Mouse (Mus musculus): ENCODE measurements at regions not wholly inside any gene's neighbourhood (a gene's known extent, or its start where the extent isn't known, plus 50 kb on each side); places are given as distances from the start of the nearest gene placed in this dataset.

GRCm38 (mm10) chr17:79798361-79798760 is 83.5 kb upstream of the Cyp1b1 start:
- Histone ChIP-seq H3K27me3 (ENCODE audit: control insufficient read depth, insufficient read depth, low read length) (no peaks in the 10 kb centered on the region), H3K36me3 (ENCODE audit: control insufficient read depth, insufficient read depth, low read length) (no peaks in the 10 kb centered on the region), H3K27ac (no peak overlapping the region), H3K79me2 (replicated peaks; ENCODE audit: control insufficient read depth, insufficient read depth, low read length) (no peaks in the 10 kb centered on the region), H3K4me1 (ENCODE audit: control insufficient read depth, insufficient read depth, low read length) (no peaks in the 10 kb centered on the region), H3K9ac (ENCODE audit: low read depth, low read length) (no peak overlapping the region), H3K4me3 (no peak overlapping the region)
- DNase-seq: no peak
- TF ChIP-seq CTCF (IDR thresholded peaks at IDR 0.05) (no peak), POLR2A (IDR thresholded peaks at IDR 0.05; ENCODE audit: insufficient read depth, low read depth, low read length) (no peak), EP300 (IDR thresholded peaks at IDR 0.05; ENCODE audit: insufficient read depth, low read depth, low read length) (no peak)
- WGBS: 57% methylated on average over 6 of the region's 6 CpGs
- intact Hi-C loops (cut with DNase I): no loop called here

DNA sequence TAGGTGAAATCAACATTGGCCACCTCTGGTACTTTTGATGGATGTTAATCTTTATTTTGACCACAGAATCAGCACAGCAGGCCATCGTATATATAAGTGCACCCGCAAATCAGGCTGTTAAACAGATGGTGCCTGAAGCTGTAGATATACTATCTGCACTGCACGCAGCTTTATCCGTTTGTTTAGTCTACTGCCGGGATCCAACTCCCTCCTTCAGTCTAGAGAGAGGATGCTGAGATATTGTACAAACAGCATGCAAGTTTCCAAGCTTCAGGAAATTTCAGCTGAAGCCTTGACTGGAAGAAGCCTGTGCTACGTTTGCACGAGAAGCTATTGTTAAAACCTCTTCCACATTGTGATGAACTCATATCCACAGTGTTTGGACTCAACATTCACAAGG is 75.3 kb upstream of the Cyp1b1 start:
- no peak overlapping the region for H3K4me3 ChIP-seq
- H3K27ac ChIP-seq: no peak overlapping the region
- H3K36me3 ChIP-seq (ENCODE audit: control insufficient read depth, insufficient read depth, low read length): no peaks in the 10 kb centered on the region
- 28% methylated on average over 7 of the region's 7 CpGs for WGBS
- H3K79me2 ChIP-seq (replicated peaks; ENCODE audit: control insufficient read depth, insufficient read depth, low read length): no peaks in the 10 kb centered on the region
- TF ChIP-seq POLR2A (IDR thresholded peaks at IDR 0.05; ENCODE audit: insufficient read depth, low read depth, low read length): no peak
- no peak for TF ChIP-seq CTCF (IDR thresholded peaks at IDR 0.05)
- no peaks in the 10 kb centered on the region for H3K27me3 ChIP-seq (ENCODE audit: control insufficient read depth, insufficient read depth, low read length)
- H3K9ac ChIP-seq (ENCODE audit: low read depth, low read length): no peak overlapping the region
- DNase-seq: no peak
- peaks cover 1% of the 10 kb centered on the region; the same call in 1 of the 2 replicates for H3K4me1 ChIP-seq (ENCODE audit: control insufficient read depth, insufficient read depth, low read length)
- intact Hi-C loops (cut with DNase I): no loop called here

GRCm38 (mm10) chr17:79787201-79787600 is 72.3 kb upstream of the Cyp1b1 start:
- intact Hi-C loops (cut with DNase I): loop anchor here (5.0 kb wide), 1 partner anchor 80 kb away; no protein-coding TSS in a partner anchor
- no peak for DNase-seq
- no peak overlapping the region for H3K9ac ChIP-seq (ENCODE audit: low read depth, low read length)
- peaks cover 1% of the 10 kb centered on the region; the same call in 1 of the 2 replicates for H3K4me1 ChIP-seq (ENCODE audit: control insufficient read depth, insufficient read depth, low read length)
- TF ChIP-seq EP300 (IDR thresholded peaks at IDR 0.05; ENCODE audit: insufficient read depth, low read depth, low read length) (no peak), POLR2A (IDR thresholded peaks at IDR 0.05; ENCODE audit: insufficient read depth, low read depth, low read length) (no peak)
- no peak overlapping the region for H3K4me3 ChIP-seq
- no peak overlapping the region for H3K27ac ChIP-seq
- H3K79me2 ChIP-seq (replicated peaks; ENCODE audit: control insufficient read depth, insufficient read depth, low read length): no peaks in the 10 kb centered on the region
- no peaks in the 10 kb centered on the region for H3K36me3 ChIP-seq (ENCODE audit: control insufficient read depth, insufficient read depth, low read length)
- whole genome bisulfite sequencing: 66% methylated on average over 2 of the region's 2 CpGs
- no peaks in the 10 kb centered on the region for H3K27me3 ChIP-seq (ENCODE audit: control insufficient read depth, insufficient read depth, low read length)

- Histone ChIP-seq H3K27me3 (ENCODE audit: control insufficient read depth, insufficient read depth, low read length) (no peaks in the 10 kb centered on the region), H3K4me3 (no peak overlapping the region), H3K9ac (ENCODE audit: low read depth, low read length) (no peak overlapping the region), H3K4me1 (ENCODE audit: control insufficient read depth, insufficient read depth, low read length) (peaks cover 3% of the 10 kb centered on the region; the same call in 1 of the 2 replicates), H3K36me3 (ENCODE audit: control insufficient read depth, insufficient read depth, low read length) (no peaks in the 10 kb centered on the region), H3K27ac (no peak overlapping the region), H3K79me2 (replicated peaks; ENCODE audit: control insufficient read depth, insufficient read depth, low read length) (no peaks in the 10 kb centered on the region)
- peak; percentile 32 to 51 for DNase-seq
- 31% methylated on average over 5 of the region's 5 CpGs for WGBS
- TF ChIP-seq POLR2A (IDR thresholded peaks at IDR 0.05; ENCODE audit: insufficient read depth, low read depth, low read length) (no peak), EP300 (IDR thresholded peaks at IDR 0.05; ENCODE audit: insufficient read depth, low read depth, low read length) (no peak), CTCF (IDR thresholded peaks at IDR 0.05) (no peak)
- intact Hi-C loops (cut with DNase I): loop anchor here (5.0 kb wide), 1 partner anchor 79 kb away; no protein-coding TSS in a partner anchor
Observed at GRCm38 (mm10) chr17:79786691-79787090, 71.8 kb upstream of the Cyp1b1 start.

GRCm38 (mm10) chr17:79786270-79786669 is 71.4 kb upstream of the Cyp1b1 start:
- no peak overlapping the region for H3K27ac ChIP-seq
- no peak overlapping the region for H3K9ac ChIP-seq (ENCODE audit: low read depth, low read length)
- TF ChIP-seq EP300 (IDR thresholded peaks at IDR 0.05; ENCODE audit: insufficient read depth, low read depth, low read length): no peak
- no peak for TF ChIP-seq POLR2A (IDR thresholded peaks at IDR 0.05; ENCODE audit: insufficient read depth, low read depth, low read length)
- TF ChIP-seq CTCF (IDR thresholded peaks at IDR 0.05): no peak
- H3K27me3 ChIP-seq (ENCODE audit: control insufficient read depth, insufficient read depth, low read length): no peaks in the 10 kb centered on the region
- peaks cover 3% of the 10 kb centered on the region; the same call in 1 of the 2 replicates for H3K4me1 ChIP-seq (ENCODE audit: control insufficient read depth, insufficient read depth, low read length)
- H3K36me3 ChIP-seq (ENCODE audit: control insufficient read depth, insufficient read depth, low read length): no peaks in the 10 kb centered on the region
- DNase-seq: no peak
- intact Hi-C loops (cut with DNase I): loop anchor here (5.0 kb wide), 1 partner anchor 79 kb away; no protein-coding TSS in a partner anchor
- no peaks in the 10 kb centered on the region for H3K79me2 ChIP-seq (replicated peaks; ENCODE audit: control insufficient read depth, insufficient read depth, low read length)
- 71% methylated on average over 5 of the region's 5 CpGs for WGBS
- no peak overlapping the region for H3K4me3 ChIP-seq

DNA sequence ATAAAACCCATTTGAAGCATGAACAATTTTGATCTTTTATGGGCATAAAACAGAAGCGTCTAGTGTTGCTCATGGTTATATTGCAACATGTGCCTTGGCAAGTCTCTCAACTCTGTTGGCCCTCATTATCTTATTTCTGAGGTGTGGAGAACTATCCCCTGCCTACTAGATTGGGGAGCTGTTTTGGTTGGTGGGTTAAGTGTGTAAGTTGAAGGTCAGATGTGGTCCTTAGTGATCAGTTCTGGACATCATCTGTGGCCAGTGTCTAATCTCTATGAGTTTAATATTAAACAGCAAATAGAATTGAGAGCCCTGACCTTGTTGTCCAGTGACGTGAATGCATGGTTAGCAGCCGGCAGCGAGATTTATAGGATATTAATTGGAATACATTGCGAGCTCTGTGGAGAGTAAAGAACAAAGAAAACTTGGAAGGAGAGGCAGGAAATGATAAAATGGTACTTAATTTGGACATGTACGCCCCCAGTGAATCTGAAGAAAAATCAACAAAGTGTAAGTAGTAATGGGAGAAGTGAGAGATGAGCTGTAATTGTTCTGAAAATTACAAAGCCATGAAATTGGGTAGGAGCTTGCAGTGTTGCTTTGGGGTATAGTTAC is 69.5 kb upstream of the Cyp1b1 start:
- Histone ChIP-seq H3K79me2 (replicated peaks; ENCODE audit: control insufficient read depth, insufficient read depth, low read length) (no peaks in the 10 kb centered on the region), H3K27ac (no peak overlapping the region), H3K27me3 (ENCODE audit: control insufficient read depth, insufficient read depth, low read length) (no peaks in the 10 kb centered on the region), H3K36me3 (ENCODE audit: control insufficient read depth, insufficient read depth, low read length) (no peaks in the 10 kb centered on the region), H3K4me3 (no peak overlapping the region), H3K9ac (ENCODE audit: low read depth, low read length) (no peak overlapping the region), H3K4me1 (ENCODE audit: control insufficient read depth, insufficient read depth, low read length) (peaks cover 7% of the 10 kb centered on the region)
- WGBS: 76% methylated on average over 6 of the region's 6 CpGs
- TF ChIP-seq POLR2A (IDR thresholded peaks at IDR 0.05; ENCODE audit: insufficient read depth, low read depth, low read length): no peak
- TF ChIP-seq EP300 (IDR thresholded peaks at IDR 0.05; ENCODE audit: insufficient read depth, low read depth, low read length): no peak
- no peak for TF ChIP-seq CTCF (IDR thresholded peaks at IDR 0.05)
- intact Hi-C loops (cut with DNase I): no loop called here
- DNase-seq: no peak
